Mouse (Mus musculus) mouse embryonic stem cell (cell line): Measurements from ENCODE around the gene Folr1.

ENCODE experiments used
- in situ Hi-C, 2 experiments: fragments of 300-500 bp; cut with MboI; formaldehyde crosslinking; loops; 1 replicate in 1 of 2; 3 replicates in 1 of 2; pipeline ENCODE4 v1.14.3; 2019 to 2020; ENCODE audit warnings: low sequenced_read_pairs in 2 of 2, low pct_unique_long_range_greater_than_20kb in 1 of 2, mixed read lengths in 1 of 2; ENCODE audit not compliant: unreplicated experiment in 1 of 2

Gene Folr1

DNA sequence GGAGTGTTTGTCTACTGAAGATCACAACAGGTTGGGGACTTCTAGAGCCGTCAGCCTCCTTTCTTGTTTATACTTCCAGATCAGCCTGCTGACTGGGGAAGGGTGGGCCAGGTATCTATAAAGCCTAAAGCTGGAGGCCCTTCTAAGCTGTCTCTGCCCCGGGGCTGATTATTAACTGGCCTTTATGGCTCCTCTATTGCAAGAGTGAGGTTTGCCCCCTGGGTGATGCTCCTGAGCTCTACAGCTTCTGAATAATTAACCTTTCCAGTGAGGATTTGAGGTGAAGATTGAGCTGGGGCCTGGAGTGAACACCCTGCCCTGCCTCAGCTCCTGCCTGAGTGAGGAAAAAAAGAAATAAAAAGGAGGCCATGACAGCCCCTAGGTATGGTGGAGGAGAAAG is at the start of gene Folr1:
Folr1 (minus strand) TSS at position 160 of the 400 bp plus-strand sequence.
- in situ Hi-C loops: no loop called here

DNA sequence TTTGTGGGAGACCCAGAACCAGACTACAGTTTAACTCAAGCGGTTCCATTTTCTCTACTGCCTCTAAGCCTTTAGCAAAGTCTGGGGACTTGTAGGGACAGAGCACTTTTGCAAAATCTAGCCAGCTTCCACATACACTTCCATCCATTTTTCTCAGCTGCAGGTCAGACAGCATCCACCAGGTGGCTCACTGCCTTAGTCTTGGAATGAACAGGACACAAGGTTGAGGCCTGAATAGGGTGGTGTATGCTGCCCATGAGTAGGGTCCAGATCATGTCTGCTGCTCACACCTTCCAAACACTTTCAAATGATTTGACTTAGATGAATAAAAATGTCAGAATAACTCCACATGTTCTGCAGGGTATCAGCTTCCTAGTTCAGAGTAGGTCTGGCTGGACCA is 47.5 kb upstream of the Folr1 start:
- in situ Hi-C loops: loop anchor here in 1 of 2 experiments (10.0 kb wide), 1 partner anchor 117 kb away; no protein-coding TSS in a partner anchor

DNA sequence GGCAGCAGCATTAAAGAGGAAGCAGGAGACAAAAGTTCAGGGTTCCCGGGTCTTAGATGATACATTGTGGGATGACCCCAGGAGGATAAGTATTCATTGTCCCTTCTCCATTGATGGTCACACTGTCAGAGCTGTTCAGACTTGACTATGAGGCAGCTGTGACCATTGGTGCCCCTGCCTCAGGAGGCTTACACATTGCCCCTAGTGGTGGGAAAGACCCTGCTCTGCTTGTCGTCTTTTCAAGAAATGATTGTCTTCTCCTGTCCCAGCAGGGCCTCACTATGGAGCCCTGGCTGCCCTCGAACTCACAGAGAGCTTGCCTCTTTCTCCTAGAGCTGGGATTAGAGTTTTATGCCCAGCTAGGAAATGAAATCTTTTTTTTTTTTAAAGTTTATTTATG is 41.4 kb upstream of the Folr1 start:
- in situ Hi-C loops: loop anchor here in 1 of 2 experiments (10.0 kb wide), 1 partner anchor 123 kb away; no protein-coding TSS in a partner anchor

DNA sequence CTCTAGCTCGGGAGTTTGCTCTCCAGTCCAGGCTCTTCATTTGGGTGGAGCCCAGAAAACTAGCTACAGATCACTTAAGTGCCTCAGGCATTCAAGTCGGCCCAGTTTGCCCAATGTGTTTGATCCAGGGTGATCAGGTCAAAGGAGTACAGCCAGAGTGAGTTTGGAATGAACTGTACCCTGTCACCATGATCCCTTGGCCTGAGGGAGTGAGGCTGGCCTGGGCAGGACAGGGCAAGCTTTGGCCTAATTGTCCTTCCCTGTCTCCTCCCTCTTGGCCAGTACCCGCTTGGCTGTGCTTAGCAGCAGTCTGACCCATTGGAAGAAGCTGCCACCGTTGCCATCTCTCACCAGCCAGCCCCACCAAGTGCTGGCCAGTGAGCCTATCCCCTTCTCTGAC is 39.5 kb upstream of the Folr1 start:
- in situ Hi-C loops: loop anchor here in 1 of 2 experiments (10.0 kb wide), 1 partner anchor 125 kb away; no protein-coding TSS in a partner anchor

DNA sequence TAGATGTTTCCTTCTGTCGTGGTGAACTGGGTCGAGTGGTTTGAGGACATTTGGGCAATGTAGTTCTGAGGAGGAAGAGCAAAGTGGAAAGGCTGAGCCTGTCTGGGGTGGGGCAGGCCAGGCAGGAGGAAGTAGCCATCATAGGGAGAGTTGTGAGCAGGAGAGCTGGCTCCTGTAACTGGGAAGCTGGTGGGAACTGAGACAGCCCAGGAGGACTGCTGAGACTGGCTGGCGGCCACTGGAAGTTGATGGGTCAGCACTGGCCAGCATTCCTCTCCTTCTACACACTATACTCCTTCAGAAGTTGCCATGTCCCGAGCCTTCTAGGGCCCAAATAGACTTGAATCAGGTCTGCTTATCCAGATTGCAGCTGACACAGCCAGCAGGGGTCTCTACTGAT is 37.8 kb upstream of the Folr1 start:
- in situ Hi-C loops: no loop called here

DNA sequence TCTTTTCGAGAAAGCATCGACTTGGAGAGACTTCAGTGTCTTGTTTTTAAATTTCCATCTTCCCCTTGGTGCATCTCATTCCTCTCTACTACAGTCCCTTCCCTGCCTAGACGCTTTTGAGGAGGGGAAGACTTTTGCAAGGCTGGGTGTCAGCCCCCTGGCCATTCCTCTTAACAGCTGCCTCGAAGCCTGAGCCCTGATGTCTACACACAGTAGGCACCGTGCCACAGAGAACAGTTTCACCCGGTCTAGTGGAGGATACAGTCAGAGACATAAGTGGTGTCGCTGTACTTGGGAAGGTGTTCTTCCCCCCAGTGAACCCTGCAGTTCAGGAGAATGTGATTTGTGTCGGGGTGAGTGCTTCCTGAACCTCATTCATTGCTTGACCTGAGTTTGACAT is 36.1 kb upstream of the Folr1 start:
- in situ Hi-C loops: no loop called here

DNA sequence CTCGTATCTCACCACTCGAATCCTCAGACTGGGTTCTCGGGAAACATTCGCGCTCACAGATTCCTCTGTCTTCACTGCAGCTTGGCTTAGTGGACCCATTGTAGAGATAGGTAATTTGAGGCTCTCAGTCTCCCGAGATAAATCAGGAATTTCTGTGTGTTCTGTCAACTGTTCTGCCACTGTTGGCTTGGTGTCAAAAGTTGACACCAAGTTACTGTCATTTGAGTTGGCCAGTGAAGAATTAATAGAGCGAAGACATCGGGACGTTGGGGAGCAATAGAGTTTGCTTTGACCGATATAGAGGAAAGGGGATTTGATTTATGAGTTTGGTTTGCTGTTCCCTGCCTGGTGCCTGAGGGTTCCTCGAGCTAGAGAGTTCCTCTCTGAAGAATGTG is 35.7 kb upstream of the Folr1 start, which contains the start of gene Tomt:
Tomt (minus strand) TSS at position 73 of the 395 bp plus-strand sequence.
- in situ Hi-C loops: no loop called here

DNA sequence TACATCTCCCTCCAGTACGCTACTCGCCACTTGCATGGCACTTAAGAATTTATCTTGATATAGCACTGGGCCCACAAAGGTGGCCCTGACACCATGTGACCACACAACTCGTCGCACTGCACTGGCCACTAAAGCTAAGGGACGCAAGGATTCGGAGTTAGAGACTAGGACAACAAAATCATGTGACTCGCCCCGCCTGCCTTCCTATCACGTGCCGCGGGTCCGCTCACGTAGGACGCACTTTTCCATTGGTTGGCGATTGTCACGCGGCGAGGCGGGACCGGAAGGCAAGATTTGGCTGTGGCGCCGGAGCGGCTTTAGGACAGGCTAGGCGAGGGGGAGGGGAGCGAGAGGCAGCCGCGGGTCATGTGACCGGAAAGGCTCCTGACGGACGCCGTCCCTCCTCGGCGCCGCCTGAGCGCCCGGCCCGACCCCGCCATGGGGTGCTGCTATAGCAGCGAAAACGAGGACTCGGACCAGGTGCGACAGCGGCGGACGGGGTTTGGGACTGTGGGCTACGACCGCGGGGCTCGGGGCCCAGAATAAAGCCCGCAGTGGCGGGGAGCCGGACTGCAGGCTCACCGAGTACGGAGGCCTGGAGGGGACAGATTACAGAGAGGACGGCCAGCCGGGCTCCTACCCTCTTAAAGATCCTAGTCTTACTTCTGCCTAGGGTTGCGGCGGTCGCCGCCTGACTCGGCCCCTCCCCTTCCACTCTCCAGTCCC is 35.1 kb upstream of the Folr1 start, which contains the start of gene Lamtor1:
Lamtor1 (plus strand) TSS at position 344 of the 726 bp plus-strand sequence.
- in situ Hi-C loops: no loop called here

DNA sequence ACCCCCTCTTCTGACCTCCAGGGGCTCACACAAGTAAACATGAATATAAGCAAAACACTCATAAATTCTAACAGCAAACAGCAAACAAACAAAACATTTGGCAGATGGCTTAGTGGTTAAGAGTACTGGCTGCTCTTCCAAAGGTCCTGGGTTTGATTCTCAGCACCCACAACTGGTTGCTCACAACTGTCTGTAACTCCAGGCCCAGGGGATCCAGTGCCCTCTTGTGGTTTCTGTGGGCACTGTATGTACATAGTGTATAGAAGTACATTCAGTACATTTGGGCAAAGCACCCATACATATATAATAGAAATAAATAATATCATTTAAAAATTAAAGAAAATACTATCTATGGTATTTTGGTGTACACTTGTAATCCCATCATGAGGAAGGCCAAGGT is 32.3 kb upstream of the Folr1 start:
- in situ Hi-C loops: no loop called here

DNA sequence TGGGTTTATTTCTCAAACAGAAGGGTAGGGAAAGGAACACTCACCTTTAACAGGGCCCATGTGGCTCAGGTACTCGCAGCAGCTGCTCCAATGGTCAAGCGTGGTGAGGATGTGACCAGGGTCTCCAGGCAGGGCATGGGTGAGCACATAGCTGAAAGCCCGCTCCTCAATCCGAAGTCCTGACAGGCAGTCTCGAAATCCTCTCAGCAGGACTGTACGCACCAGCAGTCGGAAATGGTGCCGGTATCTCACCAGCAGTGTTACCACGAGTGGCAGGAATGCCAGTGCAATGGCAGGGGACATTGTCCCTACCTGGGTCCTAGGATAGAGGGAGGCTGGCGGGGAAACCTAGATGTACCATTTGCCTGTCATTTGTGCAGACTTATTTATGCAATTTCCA is 31.4 kb upstream of the Folr1 start:
- in situ Hi-C loops: no loop called here

DNA sequence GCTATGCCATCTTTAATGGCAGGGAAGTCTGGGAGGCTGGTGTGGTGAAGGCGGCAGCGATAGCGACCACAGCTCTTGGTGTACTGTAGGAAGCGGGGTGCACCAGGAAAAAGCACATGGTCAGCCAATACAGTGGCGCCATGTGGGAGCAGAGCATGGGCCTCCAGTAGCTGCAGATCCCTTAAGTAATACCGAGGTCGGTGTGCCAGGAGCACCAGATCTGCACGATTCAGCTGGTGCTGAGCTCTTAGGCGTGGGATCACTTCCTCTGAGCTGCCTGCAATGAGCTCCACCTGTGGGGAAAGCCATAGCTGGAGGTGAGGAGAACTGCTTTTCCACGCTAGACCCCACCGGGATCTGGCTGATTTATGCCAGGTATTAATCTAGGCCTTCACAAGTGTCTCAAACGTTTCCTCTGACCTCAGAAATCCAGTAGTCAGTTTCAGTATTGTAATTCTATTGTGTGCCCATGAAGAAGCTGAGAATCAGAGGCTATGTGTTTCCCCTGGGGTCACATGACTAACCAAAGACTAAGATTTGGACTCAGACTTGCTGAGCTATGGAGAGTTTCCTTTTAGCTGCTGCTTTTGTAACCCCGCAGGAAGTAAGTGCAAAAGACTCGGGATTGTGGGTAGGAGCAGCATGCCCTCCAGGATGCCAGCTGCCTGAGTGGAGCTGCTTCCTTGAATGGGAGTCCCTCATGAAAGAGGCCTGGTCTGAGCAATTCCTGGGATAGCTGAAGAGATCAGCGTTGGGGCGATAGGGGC is 29.9 kb upstream of the Folr1 start:
- in situ Hi-C loops: no loop called here

DNA sequence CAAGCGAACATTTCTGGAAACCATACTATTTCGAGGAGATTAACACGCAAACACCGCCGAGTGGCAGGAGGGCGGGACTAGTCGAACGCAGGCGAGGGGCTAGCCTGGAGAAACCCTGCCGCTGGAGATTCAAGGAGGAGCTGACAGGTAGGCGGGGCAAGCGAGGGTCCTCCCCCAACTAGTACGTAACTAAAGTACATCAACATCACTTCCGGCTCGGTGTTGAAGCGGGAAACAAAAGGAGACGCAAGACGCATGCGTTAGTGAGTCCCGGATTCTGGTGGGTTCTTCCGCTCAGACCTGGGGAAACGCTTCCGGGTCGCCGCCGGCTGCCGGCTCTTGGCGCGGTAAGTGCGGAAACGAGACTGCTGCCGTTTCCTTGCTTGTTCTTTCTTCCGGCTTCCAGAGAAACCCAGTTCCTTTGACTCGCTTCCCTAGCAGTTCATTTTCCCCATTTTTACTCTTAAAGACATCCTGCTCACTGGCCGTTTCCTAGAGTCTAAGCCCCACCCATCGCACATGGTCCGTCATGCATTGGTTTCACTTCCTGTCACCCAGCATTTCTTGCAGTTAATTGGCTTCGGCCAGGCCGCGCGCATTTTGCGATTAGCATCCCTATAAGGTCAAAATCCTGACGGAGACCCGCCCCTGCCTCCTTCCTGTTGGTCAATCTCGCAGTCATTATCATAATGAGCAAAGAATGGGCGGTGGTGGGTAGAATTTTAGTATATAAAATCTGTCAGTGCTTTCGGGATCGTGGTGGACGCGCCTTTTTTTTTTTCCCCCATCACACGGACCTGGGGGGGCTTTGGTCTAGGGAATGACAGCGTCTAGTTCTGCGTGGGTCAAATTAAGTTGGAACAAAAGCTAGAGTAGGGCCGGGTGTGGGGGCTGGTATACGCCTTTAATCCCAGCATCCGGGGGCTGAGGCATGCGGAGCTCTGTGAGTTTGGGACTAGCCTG is 25.8 kb upstream of the Folr1 start:
- in situ Hi-C loops: no loop called here

DNA sequence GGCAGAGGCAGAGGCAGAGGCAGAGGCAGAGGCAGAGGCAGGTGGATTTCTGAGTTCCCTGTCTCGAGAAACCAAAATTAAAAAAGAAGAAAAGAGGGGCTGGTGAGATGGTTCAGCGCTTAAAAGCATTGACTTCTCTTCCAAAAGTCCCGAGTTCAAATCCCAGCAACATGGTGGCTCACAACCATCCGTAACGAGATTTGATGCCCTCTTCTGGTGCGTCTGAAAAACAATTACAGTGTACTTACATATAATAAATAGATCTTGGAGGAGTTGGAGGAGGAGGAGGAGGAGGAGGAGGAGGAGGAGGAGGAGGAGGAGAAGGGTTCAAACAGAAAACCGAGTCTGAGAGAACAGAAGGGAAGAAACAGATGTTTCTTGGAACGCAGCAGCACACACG is 25.1 kb upstream of the Folr1 start:
- in situ Hi-C loops: no loop called here

DNA sequence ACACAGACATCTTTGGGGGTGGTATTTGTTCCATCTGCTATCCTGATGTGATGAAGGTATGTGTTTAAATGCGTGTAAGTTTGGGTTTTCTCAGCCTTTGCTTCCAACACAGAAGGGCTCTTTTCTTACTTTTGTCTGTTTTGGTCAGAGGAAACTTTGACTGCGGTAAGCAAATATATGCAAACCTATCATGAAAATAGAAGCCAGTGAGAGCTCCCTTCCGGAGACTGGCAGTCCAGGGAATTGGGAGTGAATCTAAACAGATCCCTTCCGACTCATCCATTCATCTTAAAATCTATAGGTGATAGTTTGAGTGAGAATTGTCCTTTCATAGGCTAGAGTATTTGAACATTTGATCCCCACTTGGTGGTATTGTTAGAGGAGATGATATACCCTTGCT is 17.9 kb upstream of the Folr1 start:
- in situ Hi-C loops: no loop called here

DNA sequence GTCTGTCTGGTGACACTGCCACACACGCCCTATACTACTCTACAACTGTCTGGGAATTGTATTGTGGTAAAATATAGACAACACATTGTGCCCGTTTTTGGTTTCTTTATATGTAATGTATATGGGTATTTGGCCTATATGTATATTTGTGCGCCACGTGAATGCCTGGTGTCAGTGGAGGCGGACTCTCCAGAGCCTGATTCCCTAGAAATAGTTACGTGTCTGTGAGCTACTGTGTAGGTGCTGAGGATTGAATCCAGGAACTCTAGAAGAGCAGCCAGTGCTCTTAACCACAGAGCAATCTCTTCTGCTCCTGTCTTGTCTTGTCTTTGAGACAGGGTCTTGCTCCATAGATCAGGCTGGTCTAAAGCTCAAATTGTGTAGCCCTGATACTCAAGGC is 15.7 kb upstream of the Folr1 start:
- in situ Hi-C loops: no loop called here

DNA sequence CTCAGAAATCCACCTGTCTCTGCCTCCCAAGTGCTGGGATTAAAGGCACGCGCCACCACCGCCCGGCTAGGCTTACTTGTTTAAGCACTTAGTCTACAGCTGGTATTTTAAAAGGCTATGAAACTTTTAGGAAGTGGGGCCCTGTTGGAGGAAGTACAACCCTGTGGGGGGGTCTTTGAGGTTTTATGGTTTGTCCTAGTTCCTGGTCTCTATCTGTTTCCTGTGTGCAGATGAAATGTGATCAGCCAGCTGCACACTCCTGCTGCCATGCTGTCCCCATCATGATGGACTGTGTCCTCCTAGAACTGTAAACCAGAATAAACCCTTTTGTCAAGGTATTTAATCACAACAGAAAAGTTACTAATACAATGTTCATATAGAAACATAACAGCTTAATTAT is 13.6 kb upstream of the Folr1 start:
- in situ Hi-C loops: no loop called here

DNA sequence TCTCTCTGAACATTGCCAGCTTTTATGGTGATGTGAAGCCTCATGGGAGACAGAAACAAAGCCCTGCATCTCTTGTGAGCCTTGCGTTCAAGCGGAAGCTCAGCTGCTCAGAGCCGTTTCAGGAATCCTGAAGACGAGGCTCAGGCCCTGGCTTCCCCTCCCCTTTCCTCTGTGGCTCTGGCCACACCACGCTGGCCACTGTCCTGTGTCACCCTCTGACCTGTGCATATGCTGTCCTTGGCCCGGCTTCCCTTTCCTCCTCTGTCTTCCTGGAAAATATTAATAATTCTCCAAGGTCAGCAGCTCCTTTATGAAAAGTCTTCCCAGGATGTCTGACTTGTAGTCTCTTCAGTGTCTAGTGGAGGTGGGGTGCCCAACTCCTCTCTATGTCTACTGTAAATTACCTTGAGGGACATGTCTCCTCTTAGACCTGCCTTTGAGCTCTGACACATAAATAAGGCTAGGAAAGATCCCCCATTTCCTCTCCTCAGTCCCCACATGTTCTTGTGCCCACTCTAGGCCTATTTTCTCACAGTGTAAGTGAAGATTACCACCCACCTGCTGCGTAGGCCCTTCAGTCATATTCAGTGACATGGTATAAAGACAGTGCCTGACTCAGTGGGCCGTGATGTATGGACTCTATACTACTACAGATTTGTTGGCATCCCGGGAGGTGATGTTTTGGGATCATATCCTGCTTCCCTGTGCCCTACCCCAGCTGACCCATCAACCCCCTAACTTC is 12.0 kb upstream of the Folr1 start:
- in situ Hi-C loops: no loop called here

DNA sequence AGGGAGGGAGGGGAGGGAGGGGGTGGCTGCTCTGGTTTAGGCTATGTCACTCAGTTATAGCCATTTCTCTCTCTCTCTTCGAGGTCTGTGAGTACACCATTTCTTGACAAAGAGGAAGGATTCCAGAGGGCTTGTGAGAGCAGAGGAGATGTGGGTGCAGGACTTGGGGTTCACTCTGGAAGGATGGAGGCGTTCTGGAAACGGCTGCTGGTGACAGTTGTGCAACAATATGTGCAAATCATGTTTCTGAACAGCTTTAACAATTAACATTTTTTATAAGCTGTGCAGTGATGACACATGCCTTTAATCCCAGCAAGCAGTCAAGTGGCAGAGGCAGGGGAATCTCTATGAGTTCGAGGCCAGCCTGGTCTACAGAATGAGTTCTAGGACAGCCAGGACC is 10.3 kb upstream of the Folr1 start:
- in situ Hi-C loops: no loop called here
